Mouse (Mus musculus): Measurements from ENCODE around the gene Gm20388.

GRCm38 (mm10) chr8:121761480-121761879, 1850.8 kb downstream of the Gm20388 start:
- TF ChIP-seq CTCF (IDR thresholded peaks at IDR 0.05; ENCODE audit: low read depth) (no peak), EP300 (IDR thresholded peaks at IDR 0.05; ENCODE audit: low read depth) (no peak)
